Mouse (Mus musculus) gastrocnemius, postnatal 25 days (tissue): Measurements from ENCODE around the gene Eepd1. TPM values are rescaled to one million over a fixed set of nuclear protein-coding genes. Genes with fewer than 3 reads are reported as not detected.

Experiments used
- DNase-seq: peaks from one replicate; pipeline ENCODE4 v3.0.0; 2022
- total RNA-seq, 2 experiments: library from RNA; stranded (reverse); gene quantifications; 1 replicate in 1 of 2; 2 replicates in 1 of 2; pipeline ENCODE4 v1.2.3; 2021

Eepd1 gene
- total RNA-seq, 2 experiments from 2014 or later = 50.7 to 64.5 TPM

GRCm38 (mm10) chr9:25578674-25579596, 97.6 kb downstream of the Eepd1 start:
- no peak for DNase-seq

GRCm38 (mm10) chr9:25583621-25584020, 102.3 kb downstream of the Eepd1 start:
- DNase-seq = no peak

GRCm38 (mm10) chr9:25585614-25586013, 104.3 kb downstream of the Eepd1 start:
- no peak for DNase-seq

DNA sequence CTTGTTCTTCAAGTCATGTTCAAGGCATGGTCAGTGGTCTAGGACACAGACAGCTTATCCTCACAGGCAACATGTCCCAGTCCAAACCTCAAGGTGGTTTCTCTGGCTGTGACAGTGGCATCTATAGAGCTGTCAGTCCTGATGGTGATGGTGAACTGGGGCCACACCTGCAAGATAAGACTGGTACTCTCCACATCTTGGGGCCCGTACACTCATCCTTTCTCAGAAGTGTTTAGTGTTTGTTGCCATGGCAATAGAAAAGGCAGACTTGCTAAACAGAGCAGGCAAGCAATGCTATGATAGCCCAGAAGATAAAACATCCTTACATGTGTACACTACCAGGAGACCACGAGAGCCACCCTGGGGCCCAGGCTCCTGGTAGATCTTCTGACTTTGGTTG, 107.2 kb downstream of the Eepd1 start:
- DNase-seq = no peak

DNA sequence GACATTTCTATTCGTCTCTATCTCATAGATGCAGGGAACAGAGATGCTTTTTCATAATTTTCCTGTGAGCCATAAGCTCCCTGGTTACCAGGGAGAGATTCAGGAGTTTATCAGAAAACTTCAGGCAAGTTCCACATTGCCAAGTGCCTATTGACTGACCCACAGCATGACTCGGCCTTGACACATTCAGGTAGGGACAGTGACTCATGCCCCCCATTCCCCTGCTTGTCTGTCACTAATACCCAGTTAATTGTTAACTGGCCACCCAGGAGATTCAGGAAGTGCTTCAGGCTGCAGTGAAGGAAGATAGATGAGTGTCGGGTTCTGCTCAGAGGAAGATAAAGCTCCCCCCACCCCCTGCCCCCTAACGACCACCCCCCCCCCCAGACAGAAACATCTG, 109.4 kb downstream of the Eepd1 start:
- no peak for DNase-seq

DNA sequence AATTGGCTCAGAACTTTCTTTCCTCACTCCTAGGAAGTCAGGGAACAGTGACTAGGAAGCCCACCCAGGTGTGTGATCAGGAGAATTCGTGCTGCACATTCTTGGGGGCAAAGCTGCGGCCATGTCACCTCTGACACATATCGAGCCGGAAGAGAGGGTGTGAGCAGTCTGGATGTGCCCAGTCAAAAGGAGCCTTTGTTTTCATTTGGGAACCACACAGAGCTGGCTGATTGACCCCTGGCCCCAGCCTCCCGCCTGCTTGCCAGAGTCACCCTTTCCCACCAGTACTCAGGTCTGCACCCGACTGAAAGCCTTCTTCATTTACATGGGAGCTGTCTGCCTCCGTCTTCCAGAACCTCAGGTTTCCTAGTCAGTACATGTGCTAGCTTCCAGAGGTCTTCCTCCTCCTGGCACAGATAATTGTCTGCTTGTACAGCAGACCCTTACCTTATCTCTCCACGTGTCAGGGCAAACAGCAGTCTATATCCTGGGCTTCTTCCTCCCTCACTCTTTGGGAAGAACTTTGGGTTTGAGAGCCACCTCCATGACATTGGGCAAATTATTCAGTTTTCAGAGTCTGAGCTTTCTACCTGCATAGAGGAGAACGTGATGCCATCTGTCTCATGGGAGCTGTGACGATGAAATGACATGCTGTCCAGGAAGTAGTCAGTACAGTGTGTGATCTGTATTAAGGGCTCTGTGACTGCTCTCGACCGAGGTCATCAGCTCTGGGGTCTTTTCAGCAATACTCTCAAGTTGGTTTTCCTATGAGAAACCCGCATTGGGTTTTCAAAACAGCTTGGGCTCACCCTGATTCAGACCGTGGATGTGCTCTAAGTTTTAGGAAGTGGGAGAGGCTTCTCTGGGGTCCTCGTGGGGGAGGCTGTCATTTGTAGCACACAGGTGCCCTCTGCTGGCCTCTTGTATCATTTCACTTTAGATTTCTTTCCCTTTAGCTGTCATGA, 110.3 kb downstream of the Eepd1 start:
- DNase-seq = no peak

- DNase-seq = no peak
These were observed 111.1 kb downstream of the Eepd1 start for GRCm38 (mm10) chr9:25592355-25592955.

- DNase-seq = no peak
These were observed 143.4 kb downstream of the Eepd1 start for GRCm38 (mm10) chr9:25624744-25625143.

DNA sequence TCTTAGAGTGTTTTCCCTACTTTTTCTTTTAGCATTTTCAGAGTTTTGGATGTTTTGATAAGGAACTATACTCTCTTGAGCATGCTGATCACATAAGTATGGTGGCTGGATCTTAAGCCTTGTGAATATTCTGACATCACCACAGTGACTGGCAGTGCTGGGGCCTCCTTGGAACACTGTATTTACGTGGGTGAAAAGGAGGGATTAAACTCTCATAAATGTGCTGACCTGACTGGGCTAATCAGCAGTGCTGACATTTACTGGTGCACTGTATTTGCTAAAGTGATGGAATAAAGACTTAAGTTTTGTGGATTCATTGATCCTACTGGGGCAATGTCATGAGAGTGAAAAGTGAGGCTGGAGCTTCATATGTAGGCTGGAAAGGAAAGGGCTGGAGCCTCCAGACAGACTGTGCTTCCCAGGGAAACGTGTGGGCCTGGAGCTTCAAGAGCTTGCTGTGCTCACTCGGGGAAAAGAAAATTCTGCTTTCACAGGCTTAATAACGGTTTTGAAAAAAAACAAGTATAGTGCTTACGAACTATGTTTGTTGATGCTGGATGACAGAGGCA, 148.3 kb downstream of the Eepd1 start:
- DNase-seq = no peak

Other genes with a start within 250 kb of the Eepd1 start
- 10 to 100 TPM; 70.1 to 71.5 TPM for gene Sept7, start 229.1 kb upstream of the Eepd1 start, total RNA-seq